Mouse (Mus musculus): ENCODE measurements around the gene Cgnl1. TPM values are rescaled to one million over a fixed set of nuclear protein-coding genes. Genes with fewer than 3 reads are reported as not detected.
A peak's percentile ranks its signal among the peaks of the same experiment; 100 is the strongest.

Gene Cgnl1
- polyA plus RNA-seq, 1 experiment from 2014 or later = 7.0 TPM

GRCm38 (mm10) chr9:71693771-71694170 lies 77.6 kb downstream of the Cgnl1 start:
- H3K4me1 ChIP-seq (ENCODE audit: control insufficient read depth, insufficient read depth, low read length) = peaks cover 12% of the 10 kb centered on the region
- no peak overlapping the region for H3K4me2 ChIP-seq (ENCODE audit: low read depth, low read length)
- WGBS = 61% methylated on average over 4 of the region's 4 CpGs
- no peaks in the 10 kb centered on the region for H3K27me3 ChIP-seq (replicated peaks; ENCODE audit: control insufficient read depth, insufficient read depth, low read length)
- H3K36me3 ChIP-seq (ENCODE audit: control insufficient read depth, insufficient read depth, low read length) = no peaks in the 10 kb centered on the region
- H3K27ac ChIP-seq (ENCODE audit: low read length) = no peak overlapping the region
- no peaks in the 10 kb centered on the region for H3K9me3 ChIP-seq (ENCODE audit: control insufficient read depth, low read length)
- H3K9ac ChIP-seq (ENCODE audit: low read depth, low read length) = no peak overlapping the region
- no peak overlapping the region for H3K4me3 ChIP-seq (ENCODE audit: low read length)
- ATAC-seq = no peak

GRCm38 (mm10) chr9:71692165-71692564 lies 79.2 kb downstream of the Cgnl1 start:
- no peaks in the 10 kb centered on the region for H3K27me3 ChIP-seq (replicated peaks; ENCODE audit: control insufficient read depth, insufficient read depth, low read length)
- no peak overlapping the region for H3K9ac ChIP-seq (ENCODE audit: low read depth, low read length)
- no peak overlapping the region for H3K4me2 ChIP-seq (ENCODE audit: low read depth, low read length)
- ATAC-seq = no peak
- no peaks in the 10 kb centered on the region for H3K9me3 ChIP-seq (ENCODE audit: control insufficient read depth, low read length)
- H3K4me3 ChIP-seq (ENCODE audit: low read length) = no peak overlapping the region
- H3K27ac ChIP-seq (ENCODE audit: low read length) = no peak overlapping the region
- WGBS = 94% methylated on average over 7 of the region's 7 CpGs
- H3K4me1 ChIP-seq (ENCODE audit: control insufficient read depth, insufficient read depth, low read length) = peaks cover 12% of the 10 kb centered on the region
- H3K36me3 ChIP-seq (ENCODE audit: control insufficient read depth, insufficient read depth, low read length) = no peaks in the 10 kb centered on the region

- peak; percentile 98 for ATAC-seq
- H3K27ac ChIP-seq (ENCODE audit: low read length) = peak overlapping the region; percentile 78
These were observed 81.9 kb downstream of the Cgnl1 start for GRCm38 (mm10) chr9:71689369-71690073.

GRCm38 (mm10) chr9:71686463-71686862 lies 84.9 kb downstream of the Cgnl1 start:
- no peaks in the 10 kb centered on the region for H3K27me3 ChIP-seq (replicated peaks; ENCODE audit: control insufficient read depth, insufficient read depth, low read length)
- 71% methylated on average over 8 of the region's 8 CpGs for WGBS
- ATAC-seq = no peak

More at GRCm38 (mm10) chr9:71689369-71690073, 81.9 kb downstream of the Cgnl1 start:
- WGBS = 34% methylated on average over 2 of the region's 2 CpGs
- peaks cover 7% of the 10 kb centered on the region for H3K4me1 ChIP-seq (ENCODE audit: control insufficient read depth, insufficient read depth, low read length)
- H3K9ac ChIP-seq (ENCODE audit: low read depth, low read length) = no peak overlapping the region
- H3K4me3 ChIP-seq (ENCODE audit: low read length) = no peak overlapping the region
- no peaks in the 10 kb centered on the region for H3K36me3 ChIP-seq (ENCODE audit: control insufficient read depth, insufficient read depth, low read length)
- H3K4me2 ChIP-seq (ENCODE audit: low read depth, low read length) = no peak overlapping the region
- H3K27me3 ChIP-seq (replicated peaks; ENCODE audit: control insufficient read depth, insufficient read depth, low read length) = no peaks in the 10 kb centered on the region
- H3K9me3 ChIP-seq (ENCODE audit: control insufficient read depth, low read length) = no peaks in the 10 kb centered on the region

GRCm38 (mm10) chr9:71684772-71685171 lies 86.6 kb downstream of the Cgnl1 start:
- Histone ChIP-seq H3K4me1 (ENCODE audit: control insufficient read depth, insufficient read depth, low read length) (peaks cover under 1% of the 10 kb centered on the region; the same call in 1 of the 2 replicates), H3K4me2 (ENCODE audit: low read depth, low read length) (no peak overlapping the region), H3K4me3 (ENCODE audit: low read length) (no peak overlapping the region), H3K9me3 (ENCODE audit: control insufficient read depth, low read length) (no peaks in the 10 kb centered on the region), H3K27me3 (replicated peaks; ENCODE audit: control insufficient read depth, insufficient read depth, low read length) (no peaks in the 10 kb centered on the region), H3K36me3 (ENCODE audit: control insufficient read depth, insufficient read depth, low read length) (no peaks in the 10 kb centered on the region), H3K27ac (ENCODE audit: low read length) (no peak overlapping the region), H3K9ac (ENCODE audit: low read depth, low read length) (no peak overlapping the region)
- WGBS = 61% methylated on average over 3 of the region's 3 CpGs
- ATAC-seq = no peak

More at GRCm38 (mm10) chr9:71686463-71686862, 84.9 kb downstream of the Cgnl1 start:
- no peak overlapping the region for H3K4me2 ChIP-seq (ENCODE audit: low read depth, low read length)
- no peak overlapping the region for H3K9ac ChIP-seq (ENCODE audit: low read depth, low read length)
- H3K36me3 ChIP-seq (ENCODE audit: control insufficient read depth, insufficient read depth, low read length) = no peaks in the 10 kb centered on the region
- no peaks in the 10 kb centered on the region for H3K9me3 ChIP-seq (ENCODE audit: control insufficient read depth, low read length)
- H3K4me1 ChIP-seq (ENCODE audit: control insufficient read depth, insufficient read depth, low read length) = peaks cover 7% of the 10 kb centered on the region
- no peak overlapping the region for H3K27ac ChIP-seq (ENCODE audit: low read length)
- no peak overlapping the region for H3K4me3 ChIP-seq (ENCODE audit: low read length)

GRCm38 (mm10) chr9:71680381-71680780 lies 91.0 kb downstream of the Cgnl1 start:
- Histone ChIP-seq H3K9ac (ENCODE audit: low read depth, low read length) (no peak overlapping the region), H3K4me2 (ENCODE audit: low read depth, low read length) (no peak overlapping the region), H3K4me1 (ENCODE audit: control insufficient read depth, insufficient read depth, low read length) (peaks cover 17% of the 10 kb centered on the region), H3K4me3 (ENCODE audit: low read length) (no peak overlapping the region), H3K9me3 (ENCODE audit: control insufficient read depth, low read length) (no peaks in the 10 kb centered on the region), H3K27ac (ENCODE audit: low read length) (no peak overlapping the region), H3K27me3 (replicated peaks; ENCODE audit: control insufficient read depth, insufficient read depth, low read length) (no peaks in the 10 kb centered on the region), H3K36me3 (ENCODE audit: control insufficient read depth, insufficient read depth, low read length) (no peaks in the 10 kb centered on the region)
- WGBS = 85% methylated on average over 9 of the region's 9 CpGs
- no peak for ATAC-seq

GRCm38 (mm10) chr9:71679103-71679815 lies 92.1 kb downstream of the Cgnl1 start:
- no peak; the same call in 1 of the 2 replicates for ATAC-seq
- H3K36me3 ChIP-seq (ENCODE audit: control insufficient read depth, insufficient read depth, low read length) = no peaks in the 10 kb centered on the region
- WGBS = 71% methylated on average over 11 of the region's 11 CpGs
- H3K4me3 ChIP-seq (ENCODE audit: low read length) = no peak overlapping the region
- H3K27ac ChIP-seq (ENCODE audit: low read length) = no peak overlapping the region
- no peak overlapping the region for H3K9ac ChIP-seq (ENCODE audit: low read depth, low read length)
- H3K9me3 ChIP-seq (ENCODE audit: control insufficient read depth, low read length) = no peaks in the 10 kb centered on the region
- H3K4me1 ChIP-seq (ENCODE audit: control insufficient read depth, insufficient read depth, low read length) = peaks cover 17% of the 10 kb centered on the region
- H3K4me2 ChIP-seq (ENCODE audit: low read depth, low read length) = no peak overlapping the region
- no peaks in the 10 kb centered on the region for H3K27me3 ChIP-seq (replicated peaks; ENCODE audit: control insufficient read depth, insufficient read depth, low read length)

- H3K4me2 ChIP-seq (ENCODE audit: low read depth, low read length) = no peak overlapping the region
- H3K27me3 ChIP-seq (replicated peaks; ENCODE audit: control insufficient read depth, insufficient read depth, low read length) = no peaks in the 10 kb centered on the region
- no peak overlapping the region for H3K27ac ChIP-seq (ENCODE audit: low read length)
- peaks cover 17% of the 10 kb centered on the region for H3K4me1 ChIP-seq (ENCODE audit: control insufficient read depth, insufficient read depth, low read length)
- H3K9ac ChIP-seq (ENCODE audit: low read depth, low read length) = no peak overlapping the region
- ATAC-seq = peak; percentile 61; the same call in 1 of the 2 replicates
- WGBS = 33% methylated on average over 5 of the region's 5 CpGs
- no peak overlapping the region for H3K4me3 ChIP-seq (ENCODE audit: low read length)
- no peaks in the 10 kb centered on the region for H3K9me3 ChIP-seq (ENCODE audit: control insufficient read depth, low read length)
- H3K36me3 ChIP-seq (ENCODE audit: control insufficient read depth, insufficient read depth, low read length) = no peaks in the 10 kb centered on the region
These were observed 94.3 kb downstream of the Cgnl1 start for GRCm38 (mm10) chr9:71676988-71677688.

- ATAC-seq = no peak
- H3K27ac ChIP-seq (ENCODE audit: low read length) = peak overlapping the region; percentile 52; the same call in 1 of the 2 replicates
- H3K27me3 ChIP-seq (replicated peaks; ENCODE audit: control insufficient read depth, insufficient read depth, low read length) = no peaks in the 10 kb centered on the region
- H3K4me1 ChIP-seq (ENCODE audit: control insufficient read depth, insufficient read depth, low read length) = peaks cover 17% of the 10 kb centered on the region
- 59% methylated on average over 3 of the region's 3 CpGs for WGBS
- H3K36me3 ChIP-seq (ENCODE audit: control insufficient read depth, insufficient read depth, low read length) = no peaks in the 10 kb centered on the region
- H3K9ac ChIP-seq (ENCODE audit: low read depth, low read length) = no peak overlapping the region
- H3K4me2 ChIP-seq (ENCODE audit: low read depth, low read length) = no peak overlapping the region
- no peaks in the 10 kb centered on the region for H3K9me3 ChIP-seq (ENCODE audit: control insufficient read depth, low read length)
- H3K4me3 ChIP-seq (ENCODE audit: low read length) = no peak overlapping the region
These were observed 95.5 kb downstream of the Cgnl1 start for GRCm38 (mm10) chr9:71675799-71676414.
